Mouse (Mus musculus) natural killer cell, adult 2 months (primary cell): Measurements from ENCODE around the gene Lyzl6.

Source experiments
- DNase-seq, 2 experiments: peaks; one replicate each; pipeline ENCODE4 v3.0.0; 2022; ENCODE audit warnings: low spot score in 2 of 2

Lyzl6 gene

DNA sequence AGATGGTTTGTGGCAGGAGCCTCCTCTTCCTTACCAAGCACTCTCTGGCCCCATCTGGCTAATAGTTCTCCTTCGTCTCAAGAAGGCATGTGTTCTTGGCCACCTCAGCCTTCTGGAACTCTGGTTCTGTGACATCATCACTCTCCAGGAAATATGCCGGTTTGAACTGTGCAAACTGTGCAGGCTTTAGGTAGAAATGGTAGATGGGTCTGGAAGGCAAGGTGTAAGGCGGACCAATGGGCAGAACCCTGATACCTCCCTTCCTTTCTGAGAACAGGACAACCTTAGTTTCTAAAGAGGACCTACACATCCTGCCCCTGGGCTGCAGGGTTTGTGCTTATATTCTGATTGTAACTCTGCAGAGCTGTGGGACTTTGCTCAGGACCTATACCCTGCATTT, at the start of gene Lyzl6:
Gene Lyzl6 (minus strand): TSS at position 101 of the 400 bp plus-strand sequence.
- DNase-seq: no peak

DNA sequence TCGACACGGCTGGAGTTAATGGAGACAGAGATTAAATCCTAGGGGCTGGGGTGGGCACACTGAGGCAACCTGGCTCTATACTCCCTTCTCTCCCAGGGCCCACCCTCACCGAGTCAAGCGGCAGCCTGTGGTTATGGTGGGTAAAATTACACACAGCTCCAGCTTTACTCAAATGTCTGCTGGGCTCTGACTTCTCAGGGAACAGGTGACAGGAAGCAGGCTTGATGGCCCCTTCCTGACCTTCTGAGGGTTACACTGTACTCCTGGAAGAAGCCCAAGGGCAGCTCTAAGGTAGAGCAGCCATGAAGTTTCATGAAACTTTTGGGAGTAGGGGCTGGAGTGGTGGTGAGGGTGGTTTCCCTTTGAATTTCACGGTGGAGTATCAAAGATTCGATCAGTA, 48.0 kb upstream of the Lyzl6 start:
- no peak for DNase-seq

DNA sequence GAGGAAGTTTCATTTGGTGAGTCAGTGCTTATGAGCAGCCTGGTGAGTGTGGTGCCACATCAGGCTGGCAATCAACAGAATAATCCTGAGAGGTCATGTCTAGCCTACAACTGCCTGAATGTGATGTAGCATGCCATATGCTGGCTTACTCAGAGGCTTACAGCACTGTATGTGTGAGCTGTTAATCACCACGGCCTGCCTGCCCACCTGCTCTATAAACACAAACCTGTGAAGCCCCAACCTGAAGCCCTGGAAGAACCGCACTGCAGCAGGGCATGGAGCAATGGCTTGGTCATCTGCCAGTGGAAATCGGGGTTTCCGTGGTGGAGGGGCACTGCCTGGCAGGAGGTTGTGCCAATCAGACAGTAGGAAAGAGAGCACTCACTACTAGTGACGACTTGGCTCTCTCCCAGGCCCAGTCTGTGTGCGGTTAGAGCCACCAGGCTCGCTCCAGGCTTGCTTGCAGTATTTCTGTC, 46.6 kb upstream of the Lyzl6 start:
- DNase-seq: no peak

DNA sequence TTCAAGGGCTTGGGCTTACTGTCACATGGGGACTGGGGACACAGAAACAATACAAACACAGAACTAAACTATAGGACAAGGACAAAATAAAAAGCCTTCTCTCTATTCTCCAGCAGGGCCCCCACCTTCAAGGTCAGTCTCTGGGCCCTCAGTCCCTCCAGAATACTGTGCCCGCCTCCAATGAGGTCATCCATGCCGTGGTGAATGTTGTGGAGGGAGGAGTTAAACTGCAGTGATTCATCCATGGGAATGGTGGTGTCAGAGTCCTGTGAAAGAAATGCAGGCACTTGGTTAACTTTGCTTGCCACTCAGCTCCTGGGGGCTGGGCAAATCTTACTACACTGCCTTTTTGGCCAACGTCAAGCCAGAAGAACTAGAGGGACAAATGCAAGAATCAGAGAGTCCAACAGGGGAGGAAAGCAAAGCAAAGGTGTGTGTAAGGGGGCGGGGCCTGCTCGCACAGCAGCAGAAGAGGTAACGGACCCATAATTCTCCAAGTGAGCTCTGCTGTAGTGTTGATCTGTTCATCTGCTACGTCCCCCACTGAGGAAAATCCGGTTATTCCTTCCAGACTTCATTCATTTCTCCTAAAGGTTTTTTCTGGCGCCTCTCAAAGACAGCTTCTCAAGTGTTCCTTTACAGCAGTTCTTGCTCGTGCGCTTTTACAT, 45.1 kb upstream of the Lyzl6 start:
- DNase-seq: no peak

DNA sequence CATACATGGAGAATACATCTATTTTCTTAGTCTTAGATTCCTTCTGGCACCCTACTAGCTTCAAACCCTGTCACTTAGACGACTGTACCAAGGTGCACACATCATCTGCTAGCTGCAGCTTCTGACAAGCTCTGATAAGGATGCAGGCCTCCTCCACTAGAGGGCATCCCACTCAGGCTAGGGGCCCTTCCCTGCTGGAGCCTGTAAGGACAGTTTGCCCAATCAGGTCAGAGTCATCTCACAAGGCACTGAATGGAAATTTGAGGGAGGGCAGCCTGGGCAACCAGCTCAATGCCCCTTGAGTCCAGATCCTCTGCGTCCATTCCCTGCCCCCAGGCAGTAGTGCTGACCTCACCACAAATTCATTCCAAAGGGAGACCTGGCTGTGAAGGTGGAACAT, 38.4 kb upstream of the Lyzl6 start:
- DNase-seq: peak; percentile 15 to 23

DNA sequence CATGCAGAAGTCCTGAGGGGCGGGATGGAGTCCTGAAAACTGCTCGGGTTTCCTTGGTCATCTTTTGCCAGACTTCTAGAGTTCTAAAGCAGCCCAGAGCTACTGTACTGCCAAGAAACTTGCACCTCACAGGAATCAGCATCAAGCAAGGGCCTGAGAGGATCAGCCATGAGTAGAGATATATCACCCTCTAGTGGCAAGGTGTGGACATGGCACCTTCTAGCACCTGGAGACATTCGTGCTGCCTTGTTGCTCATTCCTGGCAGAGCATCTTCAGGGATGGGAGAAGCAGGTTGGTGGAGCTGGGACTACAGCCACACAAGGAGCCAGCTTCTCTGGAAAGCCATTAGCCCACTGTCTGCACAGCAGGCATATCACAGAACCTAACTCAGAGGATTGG, 36.9 kb upstream of the Lyzl6 start:
- peak; percentile 27 to 52 for DNase-seq

DNA sequence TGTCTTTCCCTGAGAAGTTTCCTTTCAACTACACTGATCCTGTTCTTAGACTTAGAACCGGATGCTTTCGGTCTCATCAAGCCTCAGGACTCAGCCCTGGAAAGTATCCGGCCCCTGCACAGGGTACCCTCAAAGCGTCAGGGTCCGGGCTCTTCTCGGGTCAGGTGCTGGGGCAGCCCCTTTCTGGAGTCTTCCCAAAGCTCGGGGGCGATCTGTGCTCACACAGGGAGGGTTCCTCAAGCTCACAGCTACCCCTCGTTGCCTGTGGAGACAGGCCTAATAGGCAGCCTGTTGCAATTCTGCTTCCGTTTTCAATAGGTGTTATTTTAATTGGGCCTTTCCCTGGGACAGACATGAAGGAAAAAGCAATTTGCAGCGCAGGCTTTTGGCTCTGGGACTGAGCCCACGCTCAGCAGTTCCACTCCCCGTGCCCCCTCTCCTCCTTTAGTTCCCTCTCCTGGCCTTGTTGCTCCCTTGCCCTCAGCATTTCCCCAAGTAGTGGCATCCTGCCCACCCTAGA, 28.3 kb upstream of the Lyzl6 start:
- no peak for DNase-seq

DNA sequence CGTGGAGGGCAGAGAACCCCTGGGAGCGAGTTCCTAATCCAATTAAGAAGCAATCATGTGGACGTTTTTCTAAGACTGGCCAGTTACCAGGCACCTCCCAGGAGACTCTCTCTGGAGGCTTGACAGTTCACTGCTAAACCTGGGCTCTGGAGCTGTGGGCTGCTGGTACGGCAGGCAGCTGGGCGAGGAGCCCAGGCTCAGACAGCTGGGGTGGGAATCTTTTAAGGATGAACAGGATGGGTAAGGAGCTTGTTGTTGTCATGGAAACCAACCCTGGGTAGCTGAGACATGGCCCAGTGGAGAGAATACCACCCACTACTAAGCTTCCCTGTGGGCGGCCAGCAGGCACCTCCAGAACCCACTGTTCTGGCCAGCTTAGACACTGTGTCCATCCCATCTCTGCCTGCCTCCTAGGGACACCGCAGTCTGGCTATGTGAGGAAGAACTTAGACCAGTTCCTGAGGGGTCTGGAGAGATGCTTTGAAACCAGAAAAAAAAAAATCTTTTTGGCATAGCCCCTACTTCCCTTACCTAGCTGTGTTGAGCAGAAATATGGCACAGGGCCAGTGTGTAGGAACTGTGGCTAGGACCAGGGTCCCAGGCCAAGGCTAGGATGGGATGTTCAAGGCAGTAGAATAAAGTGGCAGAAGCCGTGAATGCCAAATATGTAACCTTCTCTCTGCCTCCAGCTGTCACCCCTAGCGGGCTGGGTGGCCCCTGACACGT, 27.7 kb upstream of the Lyzl6 start:
- no peak for DNase-seq

DNA sequence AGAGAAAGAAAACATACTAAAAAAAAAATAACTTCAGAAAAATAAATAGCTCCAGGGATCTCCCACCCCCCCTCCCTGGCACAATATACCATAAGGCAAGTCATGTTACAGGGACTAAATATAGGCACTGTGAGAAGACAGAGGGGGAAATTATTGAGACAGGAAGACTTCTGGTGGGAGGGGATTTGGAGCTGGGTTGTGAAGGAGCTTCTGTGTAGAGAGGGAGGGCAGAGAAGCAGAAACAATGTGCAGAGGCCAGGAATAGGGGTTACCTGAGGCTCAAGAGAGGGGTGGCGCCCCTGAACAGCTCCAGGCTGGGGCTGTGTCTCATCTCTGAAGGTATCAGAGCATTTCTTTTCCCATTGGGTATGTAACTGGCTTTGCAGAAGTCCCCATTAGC, 27.0 kb upstream of the Lyzl6 start:
- DNase-seq: no peak

DNA sequence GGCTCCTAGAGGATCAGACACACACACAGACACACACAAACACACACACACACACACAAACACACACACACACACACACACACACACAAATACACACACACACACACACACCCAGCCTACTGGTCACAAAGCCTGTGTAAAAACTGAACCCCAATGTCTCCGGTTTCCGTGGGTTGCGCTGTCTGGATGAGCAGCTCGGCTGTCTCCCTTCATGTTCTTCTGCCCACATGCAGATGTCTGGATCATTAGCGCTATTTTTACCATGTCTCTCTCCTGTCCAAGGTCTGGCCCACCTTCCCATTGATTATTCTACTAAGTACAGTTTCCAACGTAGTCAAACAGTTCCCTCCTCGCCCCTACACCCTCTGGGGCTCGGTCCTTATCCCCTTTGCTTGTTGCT, 24.4 kb upstream of the Lyzl6 start:
- DNase-seq: no peak

DNA sequence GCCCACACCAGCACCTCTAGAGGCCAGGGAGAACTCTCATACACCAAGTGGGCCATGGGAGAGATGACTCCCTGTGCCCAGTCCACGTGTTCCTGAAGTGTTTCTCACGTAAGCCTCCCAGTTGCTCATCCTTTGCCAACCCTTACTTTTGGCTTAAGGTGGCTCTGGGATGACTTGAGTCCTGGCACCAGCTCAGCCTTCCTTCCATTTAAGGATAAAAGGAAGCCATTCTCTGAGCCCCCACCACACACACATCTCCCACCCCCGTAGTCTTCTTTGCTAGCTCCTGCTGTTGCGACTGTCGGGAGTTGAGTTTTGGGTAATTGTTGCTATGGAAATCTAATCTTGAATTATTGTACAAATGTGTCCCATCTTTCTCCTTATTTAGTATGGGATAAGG, 23.9 kb upstream of the Lyzl6 start:
- no peak for DNase-seq

DNA sequence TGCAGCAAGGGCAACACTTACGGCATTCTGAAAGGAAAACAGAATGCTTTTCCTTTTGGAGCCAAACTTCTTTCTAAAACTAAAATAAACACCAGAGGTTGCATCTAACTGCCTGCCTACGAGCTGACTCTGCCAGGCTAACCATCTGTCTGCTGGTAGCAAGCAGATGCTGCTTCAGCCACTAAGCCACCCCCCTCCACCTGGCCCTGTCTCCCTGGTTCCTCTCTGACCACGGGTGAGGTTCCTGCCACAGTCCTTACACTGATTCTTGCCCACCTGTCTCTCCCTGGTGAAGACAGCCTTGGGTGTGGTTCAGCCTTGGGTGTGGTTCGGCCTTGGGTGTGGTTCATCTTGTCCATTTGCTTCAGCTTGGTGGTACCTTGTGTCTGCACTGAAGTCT, 23.2 kb upstream of the Lyzl6 start:
- no peak for DNase-seq

DNA sequence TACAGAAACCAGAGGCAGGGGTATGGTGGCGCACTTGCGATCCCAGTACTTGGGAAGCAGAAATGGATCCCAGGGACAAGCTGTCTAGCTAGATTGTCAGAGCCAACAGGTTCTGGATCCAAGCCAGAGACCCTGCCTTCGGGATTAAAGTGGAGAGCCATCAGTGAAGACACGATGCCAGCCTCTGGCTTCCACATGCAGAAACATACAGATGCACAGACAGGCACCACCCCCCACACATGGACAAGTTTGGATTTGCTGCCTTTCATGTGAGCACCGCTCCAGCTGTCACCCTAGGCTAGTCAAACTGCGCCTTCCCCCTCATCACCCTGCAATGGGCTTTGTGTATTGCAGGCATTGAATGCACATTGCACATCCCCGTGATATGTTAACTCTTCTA, 19.5 kb upstream of the Lyzl6 start:
- DNase-seq: no peak

DNA sequence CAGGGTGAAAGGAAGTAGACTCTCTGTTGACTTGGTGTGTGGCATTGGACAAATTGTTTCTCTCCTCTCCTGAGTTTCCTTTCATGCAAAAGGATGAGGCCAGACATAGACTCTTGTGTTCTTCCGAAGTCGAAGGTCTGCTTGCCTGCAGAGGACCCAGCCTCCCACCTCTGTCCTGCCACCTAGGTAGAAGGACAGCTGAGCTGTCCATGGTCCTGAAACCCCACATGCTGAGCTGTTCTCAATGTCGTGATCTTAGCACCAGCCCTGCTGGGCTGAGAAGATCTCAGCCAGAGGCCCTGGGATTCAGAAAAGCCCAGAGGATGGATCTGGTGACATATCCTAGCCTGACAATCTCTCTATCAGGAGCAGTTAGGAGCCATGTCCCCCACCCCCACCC, 17.8 kb upstream of the Lyzl6 start:
- no peak for DNase-seq

DNA sequence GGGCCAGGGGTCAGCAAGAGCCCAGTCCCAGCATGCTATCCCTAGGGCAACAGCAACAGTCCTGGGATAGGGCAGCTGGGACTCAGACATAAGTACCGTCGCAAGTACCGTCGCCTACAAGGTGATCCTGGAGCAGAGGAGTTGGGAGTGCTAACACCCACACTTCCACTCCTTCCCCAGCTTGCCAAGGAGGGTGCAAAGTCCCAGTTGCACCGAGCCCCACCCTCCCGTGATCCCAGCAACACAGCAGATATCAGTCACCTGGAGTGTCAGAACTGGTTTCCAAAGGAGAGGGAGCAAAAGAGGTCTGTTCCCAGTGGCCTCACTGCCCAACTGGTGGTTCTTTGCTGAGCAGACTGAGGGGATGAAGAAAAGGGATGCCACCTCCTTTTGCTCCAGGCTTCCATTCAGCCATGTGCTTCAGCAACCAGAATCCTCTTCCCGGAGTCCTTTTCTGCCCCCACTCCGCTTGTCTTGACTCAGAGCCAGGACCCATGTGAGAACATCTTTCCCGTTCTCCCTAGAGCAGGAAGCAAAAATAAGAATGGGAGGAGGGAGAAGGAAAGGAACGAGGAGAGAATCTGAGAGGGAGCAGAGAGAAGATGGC, 14.8 kb upstream of the Lyzl6 start:
- no peak for DNase-seq

DNA sequence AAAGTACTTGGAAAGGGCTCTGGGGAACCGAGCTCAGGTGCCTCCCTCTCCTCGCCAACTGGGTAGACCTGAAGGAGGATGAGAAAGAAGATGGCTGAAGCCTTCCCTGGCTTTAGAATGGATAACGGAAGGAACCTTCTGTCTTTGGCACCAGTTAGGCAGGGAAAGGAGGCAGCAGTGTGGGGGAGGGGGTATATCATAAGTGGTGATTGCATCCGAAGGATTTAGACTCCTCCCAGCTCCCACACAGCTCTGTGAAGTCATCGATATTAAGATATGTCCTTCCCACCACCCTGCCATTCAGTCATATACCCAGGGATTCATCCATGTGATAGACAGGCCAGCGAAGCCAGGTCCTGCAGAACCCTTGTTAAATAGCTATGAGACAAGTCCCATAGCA, 12.7 kb upstream of the Lyzl6 start:
- no peak for DNase-seq

DNA sequence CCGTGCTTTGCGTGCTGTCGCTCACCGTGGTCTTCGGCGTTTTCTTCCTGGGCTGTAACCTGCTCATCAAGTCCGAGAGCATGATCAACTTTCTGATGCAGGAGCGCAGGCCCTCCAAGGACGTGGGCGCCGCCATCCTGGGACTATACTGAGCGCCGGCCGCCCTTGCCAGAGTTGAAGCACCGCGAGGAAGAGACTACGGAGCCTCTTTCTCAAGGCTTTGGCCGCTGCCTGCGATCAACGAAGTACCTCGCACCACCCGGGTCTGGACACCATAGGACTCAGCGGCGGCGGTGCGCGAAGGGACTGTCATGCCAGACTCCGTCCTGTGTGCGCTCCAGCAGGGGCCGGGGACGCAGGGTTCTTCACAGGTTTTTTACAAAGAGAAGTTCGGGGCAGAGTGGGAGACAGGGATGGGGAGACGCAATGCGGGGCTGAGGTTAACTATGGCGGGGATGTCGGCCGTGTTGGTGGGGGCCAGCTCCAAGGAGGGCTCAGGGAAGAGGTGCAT, 11.3 kb upstream of the Lyzl6 start:
- DNase-seq: no peak

DNA sequence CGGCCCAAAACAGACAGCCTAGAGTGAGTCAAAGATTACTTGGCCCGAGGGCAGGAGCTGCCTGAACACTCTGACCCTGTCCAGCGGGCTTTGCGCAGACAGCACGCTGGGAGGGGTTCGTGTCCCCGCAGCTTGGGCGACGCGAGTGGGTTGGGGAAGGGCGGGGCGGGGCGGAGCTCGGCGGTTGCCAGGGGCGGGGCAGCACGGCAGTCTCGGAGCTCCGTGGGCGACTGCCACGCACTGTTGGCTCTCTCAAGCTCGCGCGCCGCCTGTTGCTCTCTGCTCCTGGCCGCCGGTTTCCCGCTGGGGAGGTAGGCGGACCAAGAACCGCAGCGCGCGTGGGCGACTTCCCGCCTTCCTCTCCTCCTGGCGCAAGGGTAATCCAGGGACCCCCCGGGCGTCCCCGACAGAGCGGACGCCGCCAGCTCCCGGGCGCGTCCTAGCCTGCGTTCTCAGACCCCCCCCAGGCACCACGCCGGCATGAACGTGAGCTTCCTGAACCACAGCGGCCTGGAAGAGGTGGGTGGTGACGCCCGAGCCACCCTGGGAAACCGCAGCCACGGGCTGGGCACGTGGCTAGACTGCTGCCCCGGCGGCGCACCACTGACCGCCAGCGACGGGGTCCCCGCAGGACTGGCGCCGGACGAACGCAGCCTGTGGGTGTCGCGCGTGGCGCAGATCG, 10.8 kb upstream of the Lyzl6 start, which contains the start of gene Rprml:
Gene Rprml (plus strand): TSS at position 270 of the 682 bp plus-strand sequence.
- no peak for DNase-seq

DNA sequence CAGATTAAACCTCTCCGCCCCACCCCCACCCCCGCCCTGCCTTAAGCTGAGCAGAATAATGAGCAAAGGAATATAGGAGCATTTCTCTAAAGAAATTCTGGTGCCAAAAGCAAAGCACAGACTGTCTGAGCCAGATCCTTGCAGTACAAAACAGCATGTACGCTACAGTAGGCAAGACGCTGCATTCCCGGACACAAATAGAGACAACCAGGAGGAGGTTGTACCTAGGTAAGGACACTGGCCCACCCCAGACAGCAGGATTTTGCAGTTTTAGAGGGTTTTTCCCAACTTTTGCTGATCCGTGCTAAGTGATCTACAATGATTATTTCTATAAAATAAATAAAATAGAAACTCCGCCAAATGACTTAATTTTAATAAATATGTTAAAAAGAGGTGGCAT, 10.0 kb upstream of the Lyzl6 start:
- no peak for DNase-seq

DNA sequence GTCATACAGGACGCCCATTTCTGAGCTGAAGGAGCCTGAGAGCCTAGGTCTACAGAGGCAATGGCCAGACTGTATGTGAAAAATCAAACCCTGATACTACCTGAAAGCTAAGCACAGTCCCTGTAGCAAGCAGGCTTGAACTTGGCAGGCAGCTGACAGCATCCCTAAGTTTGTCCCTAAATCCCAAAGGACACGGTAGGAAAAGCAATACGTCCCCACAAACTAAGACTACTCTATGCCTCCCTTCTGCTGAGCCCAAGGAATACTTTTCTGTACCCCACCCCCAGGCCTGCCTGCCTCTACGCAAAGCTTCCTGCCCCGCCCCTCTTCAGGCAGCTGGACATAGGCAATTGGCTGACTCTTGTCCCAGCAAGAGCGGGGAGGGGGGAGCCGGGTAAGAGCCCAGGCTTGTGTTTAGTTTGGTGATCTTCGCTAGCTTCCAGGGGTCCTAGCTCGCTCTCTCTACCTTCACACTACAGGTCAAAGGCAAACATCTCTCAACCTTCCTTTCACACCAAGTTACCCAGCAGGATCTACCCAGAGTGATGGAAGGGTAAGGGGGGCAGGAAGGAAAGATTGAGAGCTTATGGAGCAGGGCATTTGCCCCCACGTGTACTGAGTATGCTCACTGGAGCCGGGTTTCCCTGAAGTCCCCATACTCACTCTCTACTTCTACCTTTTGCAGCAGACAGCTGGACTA, 9.4 kb upstream of the Lyzl6 start:
- DNase-seq: no peak

DNA sequence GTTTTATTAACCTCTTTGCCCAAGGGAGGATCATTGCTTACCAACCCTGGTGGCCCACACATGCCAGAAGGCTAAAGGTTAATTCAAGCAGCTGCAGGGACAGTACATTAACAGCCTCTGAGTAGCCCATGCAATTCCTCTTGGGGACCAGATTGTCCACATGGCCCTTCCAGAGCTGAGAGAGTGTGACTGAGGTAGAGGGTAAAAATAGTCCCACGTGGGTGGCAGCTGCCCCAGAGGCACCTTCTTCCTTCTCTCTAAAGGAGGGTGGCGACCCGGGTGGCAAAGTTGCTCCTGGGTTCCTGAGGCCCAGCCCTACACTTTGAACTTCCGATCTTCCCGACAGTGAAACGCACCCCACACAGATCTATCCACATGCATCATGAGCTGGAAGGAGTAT, 7.6 kb upstream of the Lyzl6 start:
- no peak for DNase-seq
